Mouse (Mus musculus) hindbrain, embryonic 10.5 days (tissue): Measurements from ENCODE around the gene Sept8. TPM values are rescaled to one million over a fixed set of nuclear protein-coding genes. Genes with fewer than 3 reads are reported as not detected.

ENCODE experiments used
- DNase-seq: peaks from one replicate; pipeline ENCODE4 v3.0.0-alpha.2; 2017; ENCODE audit warnings: low spot score
- H3K27ac ChIP-seq: fragments of 300-500 bp; sonication (generic); 2 replicates; pipeline ENCODE4 v1.5.1; 2016; ENCODE audit warnings: mild to moderate bottlenecking, moderate library complexity
- H3K27me3 ChIP-seq: fragments of 300-500 bp; sonication (generic); 2 replicates; pipeline ENCODE4 v1.6.1; 2016; ENCODE audit warnings: mild to moderate bottlenecking; ENCODE audit not compliant: poor library complexity, insufficient read depth, severe bottlenecking
- H3K36me3 ChIP-seq: fragments of 300-500 bp; sonication (generic); 2 replicates; pipeline ENCODE4 v1.6.1; 2016; ENCODE audit warnings: mild to moderate bottlenecking, moderate library complexity
- H3K4me1 ChIP-seq: fragments of 300-500 bp; sonication (generic); replicated peaks from 2 replicates; pipeline ENCODE4 v1.6.1; 2016; ENCODE audit warnings: mild to moderate bottlenecking
- H3K4me3 ChIP-seq: fragments of 300-500 bp; sonication (generic); 2 replicates; pipeline ENCODE4 v1.5.1; 2016; ENCODE audit warnings: mild to moderate bottlenecking, moderate library complexity
- H3K9me3 ChIP-seq: fragments of 300-500 bp; sonication (generic); 2 replicates; pipeline ENCODE4 v1.6.1; 2016; ENCODE audit warnings: mild to moderate bottlenecking, moderate library complexity
- WGBS: fragments of 180-500 bp; shearing (Covaris S2); methylation state at CpG from one replicate; pipeline ENCODE4 v1.1.7; 2016; 5-methylcytosine and 5-hydroxymethylcytosine counted together
- polyA plus RNA-seq: library from polyadenylated mRNA; unstranded; fragments of >200 nt; fragmentation: Nextera tagmentation; extraction: Ambion mirVana; gene quantifications from 2 replicates; pipeline ENCODE4 v1.2.1, GENCODE M21; 2016

Sept8 gene
- polyA plus RNA-seq, 1 experiment from 2014 or later, result 15.6 TPM

DNA sequence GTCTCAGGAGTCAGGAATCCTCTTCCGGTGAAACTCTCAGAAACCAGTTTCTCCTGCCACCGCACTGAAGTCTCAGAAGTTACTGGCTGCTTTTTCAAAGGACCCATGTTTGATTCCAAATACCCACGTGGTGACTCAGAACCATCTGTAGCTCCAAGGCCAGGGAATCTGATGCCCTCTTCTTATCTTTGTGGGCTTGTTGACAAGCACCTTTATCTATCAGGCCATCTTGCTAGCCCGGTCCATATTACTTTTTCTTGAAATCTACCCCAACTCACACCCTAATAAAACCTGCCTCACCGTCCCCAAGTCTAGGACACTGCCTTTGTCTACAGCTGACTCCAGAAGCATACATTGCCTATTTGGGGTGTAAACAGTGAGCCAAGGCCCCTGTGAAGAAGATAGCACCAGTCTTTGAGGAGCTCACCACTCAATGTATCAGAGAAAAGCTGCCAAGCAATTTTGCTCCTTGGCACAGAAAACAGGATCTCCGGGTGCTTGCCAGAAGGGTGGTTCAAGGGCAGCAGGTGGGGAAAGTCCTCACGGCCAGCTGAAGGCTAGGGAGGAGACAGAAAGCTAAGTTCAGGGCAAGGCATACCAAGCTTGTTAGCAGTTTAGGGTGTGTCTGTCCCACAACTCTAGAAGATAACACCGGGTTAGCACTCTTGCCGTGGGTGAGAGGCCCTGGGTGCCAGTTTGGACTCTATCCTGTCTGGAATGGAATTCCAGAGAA is 35.7 kb upstream of the Sept8 start:
- no peaks in the 10 kb centered on the region for H3K36me3 ChIP-seq
- DNase-seq, result no peak
- H3K4me1 ChIP-seq, result peaks cover 33% of the 10 kb centered on the region
- no peak overlapping the region for H3K4me3 ChIP-seq
- no peak overlapping the region for H3K27ac ChIP-seq
- peaks cover 8% of the 10 kb centered on the region for H3K9me3 ChIP-seq
- WGBS, result 77% methylated on average over 9 of the region's 9 CpGs
- peaks cover 98% of the 10 kb centered on the region for H3K27me3 ChIP-seq

GRCm38 (mm10) chr11:53485719-53486118 is 33.3 kb upstream of the Sept8 start:
- 49% methylated on average over 3 of the region's 3 CpGs for WGBS
- Histone ChIP-seq H3K9me3 (no peaks in the 10 kb centered on the region), H3K27me3 (peaks cover 96% of the 10 kb centered on the region)

DNA sequence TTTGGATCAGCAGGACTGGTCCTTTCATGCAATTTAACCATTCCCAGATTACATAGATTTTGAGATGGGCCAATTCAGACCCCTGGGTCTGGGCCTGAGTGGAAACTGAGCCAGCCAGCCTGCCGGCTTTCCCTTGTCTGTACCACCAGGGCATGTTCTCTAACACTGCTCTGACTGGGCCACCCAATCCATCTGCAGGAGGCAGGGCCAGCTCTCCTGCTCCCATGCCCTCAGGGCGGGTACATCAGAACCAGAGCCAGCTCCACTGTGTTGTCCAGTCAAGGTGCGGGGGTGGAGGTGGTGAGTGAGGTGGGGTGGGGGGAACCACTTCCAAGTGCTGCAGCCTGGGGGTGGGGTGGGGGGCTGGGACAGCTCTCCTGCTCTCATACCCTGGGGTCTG is 32.7 kb upstream of the Sept8 start:
- DNase-seq, result no peak
- WGBS, result 59% methylated on average over 3 of the region's 3 CpGs
- no peak overlapping the region for H3K4me3 ChIP-seq
- peaks cover 96% of the 10 kb centered on the region for H3K27me3 ChIP-seq
- H3K36me3 ChIP-seq, result no peaks in the 10 kb centered on the region
- H3K4me1 ChIP-seq, result peaks cover 34% of the 10 kb centered on the region
- H3K9me3 ChIP-seq, result no peaks in the 10 kb centered on the region
- no peak overlapping the region for H3K27ac ChIP-seq

More at GRCm38 (mm10) chr11:53485719-53486118, 33.3 kb upstream of the Sept8 start:
- Histone ChIP-seq H3K4me3 (no peak overlapping the region), H3K27ac (no peak overlapping the region), H3K36me3 (no peaks in the 10 kb centered on the region), H3K4me1 (peaks cover 29% of the 10 kb centered on the region)
- DNase-seq, result no peak

DNA sequence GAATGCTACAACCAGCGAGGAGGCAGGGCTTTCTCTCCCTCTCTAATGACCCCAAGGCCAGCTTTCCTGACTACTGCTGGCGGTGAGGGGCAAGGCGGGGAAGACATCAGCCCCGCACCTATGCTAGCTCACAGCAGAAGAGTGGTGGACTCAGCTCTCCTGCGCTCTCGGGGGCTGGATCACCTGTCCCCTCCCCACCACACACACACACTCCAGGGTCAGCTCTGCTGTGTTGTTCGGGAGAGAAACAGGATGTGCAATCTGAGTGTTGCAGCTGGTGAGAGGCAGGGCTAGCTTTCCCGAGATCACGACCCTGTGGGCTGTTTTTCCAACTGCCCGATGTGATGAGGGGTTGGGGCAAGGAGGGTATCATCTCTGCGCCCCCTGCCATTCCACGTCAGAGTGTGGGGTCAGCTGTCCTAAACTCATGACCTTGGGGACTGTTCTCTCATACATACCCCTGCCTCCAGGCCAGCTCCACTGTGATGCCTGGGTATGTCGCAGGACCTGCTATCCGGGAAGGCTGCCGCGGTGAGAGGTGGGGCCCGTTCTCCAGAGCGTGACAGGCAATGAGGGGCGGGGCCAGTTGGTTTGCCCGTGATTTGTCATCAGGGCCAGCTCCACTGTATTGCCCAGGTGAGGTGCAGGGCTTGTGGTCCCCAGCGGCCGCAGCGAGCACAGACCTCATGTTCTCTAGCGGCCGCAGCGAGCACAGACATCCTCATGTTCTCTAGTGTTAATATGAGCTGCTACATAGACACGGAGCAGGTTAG is 32.0 kb upstream of the Sept8 start:
- H3K9me3 ChIP-seq, result no peaks in the 10 kb centered on the region
- peak; percentile 28 for DNase-seq
- WGBS, result 15% methylated on average over 27 of the region's 27 CpGs
- peaks cover 92% of the 10 kb centered on the region for H3K27me3 ChIP-seq
- no peaks in the 10 kb centered on the region for H3K36me3 ChIP-seq
- peaks cover 40% of the 10 kb centered on the region for H3K4me1 ChIP-seq
- peak overlapping the region; percentile 35 for H3K4me3 ChIP-seq
- no peak overlapping the region for H3K27ac ChIP-seq

GRCm38 (mm10) chr11:53489007-53489406 is 30.1 kb upstream of the Sept8 start:
- Histone ChIP-seq H3K4me1 (peaks cover 60% of the 10 kb centered on the region), H3K9me3 (no peaks in the 10 kb centered on the region), H3K27ac (no peak overlapping the region), H3K27me3 (peaks cover 77% of the 10 kb centered on the region), H3K36me3 (no peaks in the 10 kb centered on the region), H3K4me3 (no peak overlapping the region)
- no peak for DNase-seq
- WGBS, result 93% methylated on average over 5 of the region's 5 CpGs

DNA sequence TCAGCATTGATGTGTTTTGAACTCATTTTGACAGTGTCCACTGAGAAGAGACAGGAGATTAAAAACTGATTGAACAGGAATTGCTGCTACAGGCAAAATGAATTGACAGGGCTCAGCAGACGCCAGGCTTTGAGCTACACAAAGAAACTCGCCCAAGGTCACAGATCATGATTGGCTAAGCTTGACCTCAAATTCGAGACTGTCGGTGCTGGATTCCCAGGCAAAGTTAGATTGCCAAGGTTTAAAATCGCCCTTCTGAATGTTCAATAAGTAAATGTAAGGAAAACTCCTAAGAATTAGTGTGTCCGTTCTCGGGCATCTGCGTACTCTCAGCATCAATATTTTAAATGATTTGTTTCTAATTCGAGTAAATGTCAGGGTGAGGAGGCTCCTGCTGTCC is 29.6 kb upstream of the Sept8 start:
- DNase-seq, result no peak
- peaks cover 73% of the 10 kb centered on the region for H3K27me3 ChIP-seq
- WGBS, result 64% methylated on average over 9 of the region's 9 CpGs
- no peaks in the 10 kb centered on the region for H3K9me3 ChIP-seq
- no peak overlapping the region for H3K27ac ChIP-seq
- no peaks in the 10 kb centered on the region for H3K36me3 ChIP-seq
- H3K4me1 ChIP-seq, result peaks cover 62% of the 10 kb centered on the region
- H3K4me3 ChIP-seq, result no peak overlapping the region

DNA sequence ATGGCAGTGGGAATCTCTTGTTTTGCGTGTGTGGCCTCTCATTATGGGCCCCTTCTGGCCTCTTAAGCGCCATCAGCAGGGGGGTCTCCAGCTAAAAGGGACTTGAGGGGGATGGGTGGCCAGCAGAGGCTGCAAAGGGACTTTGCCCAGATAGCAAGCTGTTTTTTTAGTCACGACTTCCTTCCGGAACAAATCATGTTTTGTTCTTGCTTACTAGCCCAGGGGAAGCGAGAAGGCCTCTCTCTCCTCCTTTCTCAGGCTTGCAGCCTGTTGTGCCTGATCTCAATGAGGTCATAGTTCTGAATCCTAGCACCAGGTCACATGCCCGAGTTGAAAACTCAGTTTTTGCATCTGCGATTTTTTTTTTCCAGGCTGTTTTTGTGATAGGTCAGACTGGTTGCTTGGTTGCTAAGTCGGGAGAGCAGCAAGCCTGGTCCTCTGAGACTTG is 27.1 kb upstream of the Sept8 start:
- Histone ChIP-seq H3K27me3 (peaks cover 72% of the 10 kb centered on the region), H3K4me1 (peaks cover 81% of the 10 kb centered on the region), H3K9me3 (no peaks in the 10 kb centered on the region), H3K4me3 (peak overlapping the region; percentile 11; the same call in 1 of the 2 replicates), H3K27ac (peak overlapping the region; percentile 70), H3K36me3 (no peaks in the 10 kb centered on the region)
- DNase-seq, result peak; percentile 71
- WGBS, result 7% methylated on average over 8 of the region's 8 CpGs

- H3K4me3 ChIP-seq, result no peak overlapping the region
- H3K27me3 ChIP-seq, result peaks cover 72% of the 10 kb centered on the region
- no peak overlapping the region for H3K27ac ChIP-seq
- H3K36me3 ChIP-seq, result no peaks in the 10 kb centered on the region
- H3K4me1 ChIP-seq, result peaks cover 76% of the 10 kb centered on the region
- no peaks in the 10 kb centered on the region for H3K9me3 ChIP-seq
- WGBS, result 17% methylated on average over 3 of the region's 3 CpGs
- DNase-seq, result peak; percentile 66
Observed at GRCm38 (mm10) chr11:53493243-53493955, 25.7 kb upstream of the Sept8 start.

DNA sequence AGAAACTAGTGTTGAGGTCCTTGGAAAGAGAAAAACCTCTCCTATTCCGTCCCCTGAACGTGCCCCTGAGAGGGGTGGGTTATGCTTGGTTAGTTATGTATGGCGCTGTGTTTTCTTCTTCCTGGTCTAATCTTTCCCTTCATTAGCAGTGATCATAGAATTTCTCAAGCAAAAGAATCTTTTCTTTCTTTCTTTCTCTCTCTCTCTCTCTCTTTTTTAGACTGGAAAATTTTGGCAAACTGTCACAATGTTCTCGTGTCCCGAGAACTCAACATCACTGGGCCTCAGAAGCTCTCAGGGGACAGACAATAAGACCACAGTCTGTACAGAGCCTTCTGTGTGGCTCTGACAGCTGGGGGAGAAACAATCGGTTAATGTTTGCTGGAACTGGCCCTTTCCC is 23.6 kb upstream of the Sept8 start:
- DNase-seq, result no peak
- peaks cover 67% of the 10 kb centered on the region for H3K4me1 ChIP-seq
- H3K4me3 ChIP-seq, result no peak overlapping the region
- H3K27me3 ChIP-seq, result peaks cover 74% of the 10 kb centered on the region
- no peaks in the 10 kb centered on the region for H3K36me3 ChIP-seq
- H3K9me3 ChIP-seq, result no peaks in the 10 kb centered on the region
- peak overlapping the region; percentile 35; the same call in 1 of the 2 replicates for H3K27ac ChIP-seq
- 22% methylated on average over 6 of the region's 6 CpGs for WGBS

DNA sequence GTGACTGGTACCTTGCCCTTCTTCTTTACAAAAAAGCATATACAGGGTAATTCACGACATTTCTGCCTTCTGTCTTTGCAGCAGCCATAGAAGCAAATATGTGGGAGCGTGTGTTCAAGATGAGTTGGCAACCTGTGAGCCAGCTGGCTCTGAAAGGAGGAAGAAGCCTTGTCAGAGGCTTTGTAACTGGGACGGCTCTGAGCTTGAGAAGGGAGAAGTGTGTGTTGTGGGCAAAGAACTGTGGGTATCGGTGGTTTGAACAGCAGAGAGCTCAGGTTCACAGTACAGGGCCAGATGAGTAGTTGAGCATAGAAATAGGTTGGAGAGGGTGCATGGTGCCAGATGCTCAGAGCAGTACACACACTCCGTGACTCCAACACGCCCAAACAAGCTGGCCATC is 22.1 kb upstream of the Sept8 start:
- peaks cover 78% of the 10 kb centered on the region for H3K27me3 ChIP-seq

GRCm38 (mm10) chr11:53500569-53500968 is 18.5 kb upstream of the Sept8 start:
- Histone ChIP-seq H3K27ac (no peak overlapping the region), H3K4me1 (peaks cover 35% of the 10 kb centered on the region), H3K4me3 (0 out of 2 replicates have a peak overlapping the region, but pooled peaks have one; percentile 16), H3K36me3 (no peaks in the 10 kb centered on the region), H3K9me3 (no peaks in the 10 kb centered on the region), H3K27me3 (peaks cover 98% of the 10 kb centered on the region)
- 8% methylated on average over 11 of the region's 11 CpGs for WGBS
- DNase-seq, result no peak

More for the DNA sequence above, 22.1 kb upstream of the Sept8 start:
- H3K36me3 ChIP-seq, result no peaks in the 10 kb centered on the region
- H3K4me3 ChIP-seq, result no peak overlapping the region
- WGBS, result 82% methylated on average over 6 of the region's 6 CpGs
- no peaks in the 10 kb centered on the region for H3K9me3 ChIP-seq
- no peak overlapping the region for H3K27ac ChIP-seq
- DNase-seq, result no peak
- peaks cover 60% of the 10 kb centered on the region for H3K4me1 ChIP-seq

GRCm38 (mm10) chr11:53502039-53502765 is 16.9 kb upstream of the Sept8 start:
- no peaks in the 10 kb centered on the region for H3K9me3 ChIP-seq
- peaks cover 98% of the 10 kb centered on the region for H3K27me3 ChIP-seq
- no peak overlapping the region for H3K4me3 ChIP-seq
- DNase-seq, result no peak
- H3K36me3 ChIP-seq, result no peaks in the 10 kb centered on the region
- WGBS, result 85% methylated on average over 8 of the region's 8 CpGs
- peaks cover 20% of the 10 kb centered on the region for H3K4me1 ChIP-seq
- H3K27ac ChIP-seq, result no peak overlapping the region
